Comparison of ENCODE assay signal across 17 mouse cellular contexts in the genomic region with DNA sequence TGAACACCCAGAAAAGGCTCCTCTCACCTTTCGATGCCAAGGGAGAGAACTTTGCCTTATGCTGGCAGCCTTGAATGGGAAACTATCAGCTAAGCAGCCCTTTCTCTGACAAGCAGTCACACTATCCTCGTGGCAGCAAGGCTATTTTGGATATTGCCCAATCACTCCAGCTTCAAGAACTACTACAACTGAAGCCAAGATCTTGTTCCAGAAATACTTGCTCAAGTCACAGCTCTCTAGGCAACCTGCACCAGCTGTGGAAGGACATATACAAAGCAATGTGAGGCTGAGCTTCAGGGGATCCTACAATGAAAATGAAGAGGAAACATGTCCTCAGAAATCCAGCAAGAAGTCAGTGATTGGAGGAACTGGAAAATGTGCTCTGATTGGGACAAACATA.
DNase-seq lines count a peak whose midpoint lies in the region; ATAC-seq and TF ChIP-seq lines count a peak whose summit lies in the region.
"Had no signal": no experiment of that assay in that cellular context is flagged by ENCODE, and none has a peak within 500 bp of the region (broad histone marks: within the 10 kb centered on the region; RNA-seq: fewer than 3 reads in every experiment).

No protein-coding gene starts in this region.

- H3K4me2 ChIP-seq in embryonic facial prominence, embryonic 13.5 days, result no peak overlapping the region
- H3K4me2 ChIP-seq in embryonic facial prominence, embryonic 15.5 days (replicated peaks), result no peak overlapping the region
- H3K4me2 ChIP-seq in lung, postnatal 0 days (replicated peaks; ENCODE audit: low read depth, low read length), result no peak overlapping the region
- H3K4me2 ChIP-seq: intestine, embryonic 15.5 days; liver, embryonic 15.5 days; midbrain, embryonic 11.5 days had no signal

- H3K4me3 ChIP-seq in heart, embryonic 10.5 days, result no peak overlapping the region
- H3K4me3 ChIP-seq in embryonic facial prominence, embryonic 13.5 days, result no peak overlapping the region
- H3K4me3 ChIP-seq in embryonic facial prominence, embryonic 15.5 days (replicated peaks), result no peak overlapping the region
- no peak overlapping the region for H3K4me3 ChIP-seq in lung, postnatal 0 days (ENCODE audit: low read depth, low read length)
- H3K4me3 ChIP-seq: hindbrain, embryonic 10.5 days; intestine, embryonic 15.5 days; liver, embryonic 15.5 days had no signal

- no peak for ATAC-seq in embryonic facial prominence, embryonic 13.5 days (ENCODE audit: insufficient number of reproducible peaks, insufficient read depth, low FRiP score, low TSS enrichment, low read depth)
- peak; percentile 51; the same call in 1 of the 2 replicates for ATAC-seq in embryonic facial prominence, embryonic 15.5 days (ENCODE audit: insufficient number of reproducible peaks, low FRiP score, low TSS enrichment, low read depth)
- peak; percentile 72 for ATAC-seq in lung, postnatal 0 days
- ATAC-seq: activated CD4-positive, CD25-positive, alpha-beta regulatory T cell, adult 4 months; forebrain, embryonic 14.5 days; intestine, embryonic 15.5 days had no signal

- WGBS in heart, embryonic 10.5 days, result 71% methylated on average over 2 of the region's 2 CpGs
- 63% methylated on average over 2 of the region's 2 CpGs for WGBS in embryonic facial prominence, embryonic 13.5 days
- WGBS in embryonic facial prominence, embryonic 15.5 days, result 45% methylated on average over 2 of the region's 2 CpGs
- 44% methylated on average over 2 of the region's 2 CpGs for WGBS in lung, postnatal 0 days

- H3K36me3 ChIP-seq in heart, embryonic 10.5 days, result no peaks in the 10 kb centered on the region
- no peaks in the 10 kb centered on the region for H3K36me3 ChIP-seq in embryonic facial prominence, embryonic 13.5 days
- H3K36me3 ChIP-seq in embryonic facial prominence, embryonic 15.5 days, result no peaks in the 10 kb centered on the region
- no peaks in the 10 kb centered on the region for H3K36me3 ChIP-seq in lung, postnatal 0 days (ENCODE audit: insufficient read depth, low read length)
- H3K36me3 ChIP-seq: hindbrain, embryonic 10.5 days; intestine, embryonic 15.5 days; liver, embryonic 15.5 days had no signal

- no peak overlapping the region for H3K27ac ChIP-seq in heart, embryonic 10.5 days
- peak overlapping the region; percentile 81 for H3K27ac ChIP-seq in embryonic facial prominence, embryonic 13.5 days
- peak overlapping the region; percentile 84 for H3K27ac ChIP-seq in embryonic facial prominence, embryonic 15.5 days (replicated peaks)
- no peak overlapping the region for H3K27ac ChIP-seq in lung, postnatal 0 days (ENCODE audit: low read length)
- H3K27ac ChIP-seq: hindbrain, embryonic 10.5 days; intestine, embryonic 15.5 days; liver, embryonic 15.5 days had no signal

- no peaks in the 10 kb centered on the region for H3K4me1 ChIP-seq in heart, embryonic 10.5 days
- peaks cover 22% of the 10 kb centered on the region for H3K4me1 ChIP-seq in embryonic facial prominence, embryonic 13.5 days
- H3K4me1 ChIP-seq in embryonic facial prominence, embryonic 15.5 days, result 0 out of 2 replicates have a peak, but pooled peaks cover 9% of the 10 kb centered on the region
- no peaks in the 10 kb centered on the region for H3K4me1 ChIP-seq in lung, postnatal 0 days (ENCODE audit: insufficient read depth, low read depth, low read length)
- H3K4me1 ChIP-seq: hindbrain, embryonic 10.5 days; intestine, embryonic 15.5 days; liver, embryonic 15.5 days had no signal

- peak; percentile 87 for DNase-seq in heart, adult 11 months
- DNase-seq in heart, embryonic 10.5 days (ENCODE audit: low spot score), result no peak
- peak; percentile 69 for DNase-seq in lung, postnatal 0 days (ENCODE audit: low spot score)
- no peak for DNase-seq in urinary bladder, postnatal 10 days (ENCODE audit: low spot score)
- no peak for DNase-seq in urinary bladder, postnatal 14 days (ENCODE audit: low spot score)
- DNase-seq: cerebellum, adult 9-11 months; kidney, postnatal 14 days; layer of hippocampus, adult 9-11 months had no signal

- no peak for TF ChIP-seq CTCF in lung, postnatal 0 days (IDR thresholded peaks at IDR 0.05)

- H3K9ac ChIP-seq in embryonic facial prominence, embryonic 13.5 days, result no peak overlapping the region
- no peak overlapping the region for H3K9ac ChIP-seq in embryonic facial prominence, embryonic 15.5 days
- no peak overlapping the region for H3K9ac ChIP-seq in lung, postnatal 0 days (replicated peaks; ENCODE audit: low read depth)
- H3K9ac ChIP-seq: intestine, embryonic 15.5 days; liver, embryonic 15.5 days had no signal

- TF ChIP-seq EP300 in lung, postnatal 0 days (IDR thresholded peaks at IDR 0.05), result 0 out of 2 replicates have a peak, but pooled peaks have one; percentile 13

- no peaks in the 10 kb centered on the region for H3K27me3 ChIP-seq in heart, embryonic 10.5 days (ENCODE audit: insufficient read depth, poor library complexity, severe bottlenecking)
- no peaks in the 10 kb centered on the region for H3K27me3 ChIP-seq in embryonic facial prominence, embryonic 13.5 days
- H3K27me3 ChIP-seq in embryonic facial prominence, embryonic 15.5 days, result no peaks in the 10 kb centered on the region
- H3K27me3 ChIP-seq in lung, postnatal 0 days (replicated peaks; ENCODE audit: insufficient read depth, low read length), result no peaks in the 10 kb centered on the region
- H3K27me3 ChIP-seq: CH12.LX; intestine, embryonic 15.5 days; liver, embryonic 15.5 days had no signal

- H3K9me3 ChIP-seq in heart, embryonic 10.5 days, result no peaks in the 10 kb centered on the region
- no peaks in the 10 kb centered on the region for H3K9me3 ChIP-seq in embryonic facial prominence, embryonic 13.5 days
- H3K9me3 ChIP-seq in embryonic facial prominence, embryonic 15.5 days (replicated peaks), result no peaks in the 10 kb centered on the region
- no peaks in the 10 kb centered on the region for H3K9me3 ChIP-seq in lung, postnatal 0 days (ENCODE audit: low read length)
- H3K9me3 ChIP-seq: hindbrain, embryonic 10.5 days; intestine, embryonic 15.5 days; liver, embryonic 15.5 days had no signal

Comparison
In these comparisons a context has a peak if more than half of its experiments do, and no peak if none do; other contexts are left out.
1. DNase-seq: peak in heart, adult 11 months (single experiment) and lung, postnatal 0 days (single experiment); none in heart, embryonic 10.5 days (single experiment), urinary bladder, postnatal 10 days (single experiment) and urinary bladder, postnatal 14 days (single experiment).
2. H3K27ac ChIP-seq: peak in embryonic facial prominence, embryonic 13.5 days (single experiment) and embryonic facial prominence, embryonic 15.5 days (single experiment); none in heart, embryonic 10.5 days (single experiment) and lung, postnatal 0 days (single experiment).